8 mouse cellular contexts compared by ENCODE assay signal in the genomic region with DNA sequence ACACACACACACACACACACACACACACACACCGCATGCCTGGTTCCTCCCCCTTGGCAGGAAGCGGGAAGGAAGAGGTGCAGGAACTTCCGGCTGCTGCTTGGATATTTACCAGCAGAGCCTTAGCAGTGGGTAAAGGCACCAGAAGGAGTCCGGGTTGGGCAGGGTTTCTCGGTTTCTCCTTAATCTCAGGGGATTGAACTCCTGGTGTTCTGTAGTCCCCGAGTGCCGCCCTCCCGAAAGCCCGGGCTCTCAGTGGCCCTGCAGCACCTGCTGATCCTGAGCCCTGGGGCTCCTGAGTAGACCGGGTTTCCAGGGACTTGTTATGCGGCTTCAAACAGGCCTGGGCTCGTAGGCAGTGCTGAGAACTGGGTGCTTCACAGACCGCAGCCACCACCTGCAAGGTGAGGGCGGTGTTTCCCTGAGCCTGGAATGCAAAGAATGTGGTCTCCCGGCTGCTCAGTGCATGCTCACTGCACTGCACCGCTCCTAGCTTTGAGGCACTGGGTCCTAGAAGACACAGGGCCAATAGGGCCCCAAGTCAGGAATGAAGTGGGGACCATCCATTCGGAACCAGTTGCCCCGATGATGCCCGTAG. TPM values are rescaled to one million over a fixed set of nuclear protein-coding genes. Genes with fewer than 3 reads are reported as not detected.
DNase-seq lines count a peak whose midpoint lies in the region; ATAC-seq and TF ChIP-seq lines count a peak whose summit lies in the region.

A gene (minus strand): TSS at position 41 of the 598 bp plus-strand sequence.

- no peak for TF ChIP-seq CTCF in midbrain, postnatal 0 days (IDR thresholded peaks at IDR 0.05)

- peak within 1 kb of the TSS; percentile 66 for H3K4me2 ChIP-seq in hindbrain, embryonic 13.5 days
- peak within 1 kb of the TSS; percentile 56 for H3K4me2 ChIP-seq in limb, embryonic 11.5 days (ENCODE audit: low read depth, severe bottlenecking)
- peak within 1 kb of the TSS; percentile 60 for H3K4me2 ChIP-seq in midbrain, postnatal 0 days (ENCODE audit: low read depth, low read length, poor library complexity, severe bottlenecking)

- H3K36me3 ChIP-seq in forebrain, embryonic 10.5 days (replicated peaks), result no peaks in the 10 kb centered on the region
- no peaks in the 10 kb centered on the region for H3K36me3 ChIP-seq in hindbrain, embryonic 13.5 days
- H3K36me3 ChIP-seq in limb, embryonic 11.5 days (ENCODE audit: control insufficient read depth, insufficient read depth, low read length), result no peaks in the 10 kb centered on the region
- no peaks in the 10 kb centered on the region for H3K36me3 ChIP-seq in midbrain, postnatal 0 days (ENCODE audit: insufficient read depth, low read length)

- peaks cover 10% of the 10 kb centered on the region for H3K4me1 ChIP-seq in forebrain, embryonic 10.5 days
- peaks cover 25% of the 10 kb centered on the region for H3K4me1 ChIP-seq in hindbrain, embryonic 13.5 days (replicated peaks)
- H3K4me1 ChIP-seq in limb, embryonic 11.5 days (ENCODE audit: control insufficient read depth, insufficient read depth, low read length), result no peaks in the 10 kb centered on the region
- H3K4me1 ChIP-seq in midbrain, postnatal 0 days (ENCODE audit: insufficient read depth, low read length), result no peaks in the 10 kb centered on the region

- H3K9me3 ChIP-seq in forebrain, embryonic 10.5 days, result 0 out of 2 replicates have a peak, but pooled peaks cover 4% of the 10 kb centered on the region
- no peaks in the 10 kb centered on the region for H3K9me3 ChIP-seq in hindbrain, embryonic 13.5 days
- H3K9me3 ChIP-seq in limb, embryonic 11.5 days (ENCODE audit: control insufficient read depth, low read length), result no peaks in the 10 kb centered on the region
- H3K9me3 ChIP-seq in midbrain, postnatal 0 days (ENCODE audit: low read length), result no peaks in the 10 kb centered on the region

- H3K4me3 ChIP-seq in forebrain, embryonic 10.5 days, result peak within 1 kb of the TSS; percentile 65
- peak within 1 kb of the TSS; percentile 64 for H3K4me3 ChIP-seq in hindbrain, embryonic 13.5 days
- peak within 1 kb of the TSS; percentile 49 for H3K4me3 ChIP-seq in limb, embryonic 11.5 days (ENCODE audit: low read depth, low read length)
- H3K4me3 ChIP-seq in midbrain, postnatal 0 days (ENCODE audit: low read depth, low read length), result peak within 1 kb of the TSS; percentile 60

- ATAC-seq in hindbrain, embryonic 13.5 days (ENCODE audit: low FRiP score), result peak; percentile 91
- ATAC-seq in limb, embryonic 11.5 days (ENCODE audit: insufficient number of reproducible peaks, low FRiP score, low TSS enrichment, low read depth), result peak; percentile 79
- peak; percentile 86 for ATAC-seq in midbrain, postnatal 0 days (ENCODE audit: low FRiP score)

- DNase-seq in gastrocnemius, postnatal 25 days, result peak; percentile 33
- DNase-seq in gastrocnemius, adult 8-10 months (ENCODE audit: low spot score in 2 of 2), result no peak
- peak; percentile 84 for DNase-seq in ZHBTc4 (ENCODE audit: low read depth, low spot score)
- DNase-seq in forebrain, embryonic 10.5 days (ENCODE audit: extremely low spot score, low spot score), result peak; percentile 67
- peak; percentile 50 for DNase-seq in limb, embryonic 11.5 days (ENCODE audit: low spot score)
- DNase-seq in midbrain, postnatal 0 days (ENCODE audit: low spot score), result peak; percentile 73
- peak; percentile 71 for DNase-seq in urinary bladder, postnatal 14 days (ENCODE audit: low spot score)

- H3K27ac ChIP-seq in forebrain, embryonic 10.5 days, result peak within 1 kb of the TSS; percentile 84
- H3K27ac ChIP-seq in hindbrain, embryonic 13.5 days, result peak within 1 kb of the TSS; percentile 88
- H3K27ac ChIP-seq in limb, embryonic 11.5 days (replicated peaks; ENCODE audit: low read depth, low read length), result peak within 1 kb of the TSS; percentile 8; the same call in 1 of the 2 replicates
- H3K27ac ChIP-seq in midbrain, postnatal 0 days (ENCODE audit: low read depth, low read length), result peak within 1 kb of the TSS; percentile 68

- no peaks in the 10 kb centered on the region for H3K27me3 ChIP-seq in forebrain, embryonic 10.5 days (ENCODE audit: poor library complexity, severe bottlenecking)
- no peaks in the 10 kb centered on the region for H3K27me3 ChIP-seq in hindbrain, embryonic 13.5 days
- H3K27me3 ChIP-seq in limb, embryonic 11.5 days (ENCODE audit: control insufficient read depth, insufficient read depth, low read length), result no peaks in the 10 kb centered on the region
- H3K27me3 ChIP-seq in midbrain, postnatal 0 days (ENCODE audit: insufficient read depth, low read length), result no peaks in the 10 kb centered on the region

- H3K9ac ChIP-seq in hindbrain, embryonic 13.5 days, result peak within 1 kb of the TSS; percentile 79
- peak within 1 kb of the TSS; percentile 58 for H3K9ac ChIP-seq in limb, embryonic 11.5 days (ENCODE audit: low read length)
- H3K9ac ChIP-seq in midbrain, postnatal 0 days (replicated peaks; ENCODE audit: low read length, poor library complexity, severe bottlenecking), result peak within 1 kb of the TSS; percentile 68

- WGBS in forebrain, embryonic 10.5 days, result 24% methylated on average over 18 of the region's 19 CpGs
- WGBS in hindbrain, embryonic 13.5 days, result 26% methylated on average over 17 of the region's 19 CpGs
- WGBS in limb, embryonic 11.5 days, result 31% methylated on average over 18 of the region's 19 CpGs
- WGBS in midbrain, postnatal 0 days, result 21% methylated on average over 16 of the region's 19 CpGs

RNA-seq across cellular contexts. Expression of the gene that starts here (rescaled TPM):
- 1 to 10 TPM; 5.1 to 5.7 TPM for total RNA-seq in gastrocnemius, postnatal 25 days (2021)
- total RNA-seq in gastrocnemius, adult 8-10 months (2022), result 1 to 10 TPM; 7.7 to 8.3 (median 7.9) TPM
- polyA plus RNA-seq in forebrain, embryonic 10.5 days (2016; fragmentation: Nextera tagmentation; extraction: Ambion mirVana), result 11.1 TPM in 2 replicates
- 29.5 and 30.3 TPM in 2 replicates for polyA plus RNA-seq in hindbrain, embryonic 13.5 days (2015; fragmentation: Nextera tagmentation; extraction: Ambion mirVana)
- polyA plus RNA-seq in limb, embryonic 11.5 days (2014; fragmentation: Nextera tagmentation; extraction: Ambion mirVana), result 12.8 and 14.4 TPM in 2 replicates
- total RNA-seq in midbrain, postnatal 0 days (2014; rRNA removed), result 23.0 and 23.1 TPM in 2 replicates
- polyA plus RNA-seq in midbrain, postnatal 0 days (2015; fragmentation: Nextera tagmentation; extraction: Ambion mirVana), result 14.6 and 16.0 TPM in 2 replicates

Comparison
In these comparisons a context has a peak if more than half of its experiments do, and no peak if none do; other contexts are left out.
1. DNase-seq: peak in gastrocnemius, postnatal 25 days (single experiment), ZHBTc4 (single experiment), forebrain, embryonic 10.5 days (single experiment), limb, embryonic 11.5 days (single experiment), midbrain, postnatal 0 days (single experiment) and urinary bladder, postnatal 14 days (single experiment); none in gastrocnemius, adult 8-10 months (0 of 2).
2. H3K27ac ChIP-seq: peak in every context shown above with its lines; median percentile 88 in hindbrain, embryonic 13.5 days; 84 in forebrain, embryonic 10.5 days; 68 in midbrain, postnatal 0 days; 8 in limb, embryonic 11.5 days.
3. Peak in every context shown above with its lines, with median percentiles within 50 percentile points of each other: H3K4me3 ChIP-seq, ATAC-seq, H3K4me2 ChIP-seq and H3K9ac ChIP-seq.